Mouse (Mus musculus) hindbrain, embryonic 14.5 days (tissue): ENCODE measurements around the gene Slc25a3. TPM values are rescaled to one million over a fixed set of nuclear protein-coding genes. Genes with fewer than 3 reads are reported as not detected.

Experiments
- ATAC-seq: fragments of 200-750 bp; cut with Nextera tagmentation; 2 replicates; pipeline ENCODE4 v1.8.0; 2017; ENCODE audit warnings: moderate number of reproducible peaks, mild to moderate bottlenecking, moderate TSS enrichment, moderate library complexity; ENCODE audit not compliant: low FRiP score
- DNase-seq: peaks from one replicate; pipeline ENCODE4 v3.0.0-alpha.2; 2015; ENCODE audit warnings: low spot score
- H3K27ac ChIP-seq: fragments of 300-500 bp; sonication (generic); 2 replicates; pipeline ENCODE4 v1.5.1; 2014; ENCODE audit warnings: mild to moderate bottlenecking, moderate library complexity
- H3K27me3 ChIP-seq: fragments of 300-500 bp; sonication (generic); 2 replicates; pipeline ENCODE4 v1.6.1; 2014; ENCODE audit warnings: mild to moderate bottlenecking, low read length, mixed read lengths; ENCODE audit not compliant: control insufficient read depth, insufficient read depth
- H3K36me3 ChIP-seq: fragments of 300-500 bp; sonication (generic); replicated peaks from 2 replicates; pipeline ENCODE4 v1.6.1; 2014; ENCODE audit not compliant: control insufficient read depth, insufficient read depth
- H3K4me1 ChIP-seq: fragments of 300-500 bp; sonication (generic); replicated peaks from 2 replicates; pipeline ENCODE4 v1.6.1; 2014; ENCODE audit warnings: antibody characterized with exemption, low read length, mixed read lengths; ENCODE audit not compliant: control insufficient read depth, insufficient read depth
- H3K4me2 ChIP-seq: fragments of 300-500 bp; sonication (generic); replicated peaks from 2 replicates; pipeline ENCODE4 v1.6.1; 2014; ENCODE audit warnings: mild to moderate bottlenecking, moderate library complexity
- H3K4me3 ChIP-seq: fragments of 300-500 bp; sonication (generic); replicated peaks from 2 replicates; pipeline ENCODE4 v1.5.1; 2014; ENCODE audit warnings: mild to moderate bottlenecking, low read length
- H3K9ac ChIP-seq: fragments of 300-500 bp; sonication (generic); 2 replicates; pipeline ENCODE4 v1.6.1; 2014
- H3K9me3 ChIP-seq: fragments of 300-500 bp; sonication (generic); 2 replicates; pipeline ENCODE4 v1.6.1; 2016; ENCODE audit warnings: low read length; ENCODE audit not compliant: control insufficient read depth
- WGBS: fragments of 180-500 bp; shearing (Covaris S2); extraction: QIAGEN DNeasy Blood & Tissue Kit; methylation state at CpG from one replicate; pipeline ENCODE4 v1.1.7; 2014; 5-methylcytosine and 5-hydroxymethylcytosine counted together
- polyA plus RNA-seq: library from polyadenylated mRNA; unstranded; fragments of >200 nt; fragmentation: Nextera tagmentation; extraction: Ambion mirVana; gene quantifications from 2 replicates; pipeline ENCODE4 v1.2.1, GENCODE M21; 2014

The Slc25a3 gene
- polyA plus RNA-seq, 1 experiment from 2014 or later, result 626 TPM

DNA sequence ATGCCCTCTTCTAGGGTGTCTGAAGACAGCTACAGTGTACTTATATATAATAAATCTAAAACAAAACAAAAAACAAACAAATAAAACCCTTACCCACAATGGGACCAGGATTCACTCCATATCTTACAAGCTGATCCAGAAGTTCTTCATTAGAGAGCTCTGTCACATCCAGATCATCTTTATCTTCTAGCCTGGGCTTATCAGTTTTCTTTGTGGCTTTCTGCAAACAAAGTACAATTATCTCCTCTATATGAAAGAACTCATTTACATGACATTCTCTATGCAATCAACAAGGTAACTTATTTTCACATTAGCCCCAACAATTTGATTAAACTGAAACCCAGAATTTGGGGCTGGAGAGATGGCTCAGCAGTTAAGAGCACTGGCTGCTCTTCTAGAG, 42.0 kb upstream of the Slc25a3 start:
- Histone ChIP-seq H3K27ac (no peak overlapping the region), H3K4me3 (no peak overlapping the region), H3K27me3 (no peaks in the 10 kb centered on the region), H3K4me1 (peaks cover 31% of the 10 kb centered on the region), H3K9me3 (no peaks in the 10 kb centered on the region), H3K4me2 (no peak overlapping the region), H3K36me3 (peaks cover 47% of the 10 kb centered on the region), H3K9ac (no peak overlapping the region)
- DNase-seq (no peak), ATAC-seq (no peak)

DNA sequence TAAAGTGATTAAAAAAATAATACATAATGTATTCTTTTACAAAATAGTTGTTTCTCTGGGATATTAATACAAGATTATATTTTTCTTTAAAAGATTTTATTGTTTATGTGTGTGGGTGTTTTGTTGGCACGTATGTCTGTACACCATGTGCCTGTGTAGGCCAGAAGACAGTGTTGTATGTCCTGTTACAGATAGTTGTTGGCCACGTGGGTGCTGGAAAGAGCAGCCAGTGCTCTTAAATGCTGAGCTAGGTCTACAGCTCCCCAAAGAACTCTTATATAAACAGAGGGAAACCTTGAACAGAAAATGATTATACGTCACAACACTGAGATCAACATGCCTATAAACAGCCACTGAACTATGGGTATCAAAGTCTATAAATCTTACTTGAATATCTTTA, 40.6 kb upstream of the Slc25a3 start:
- 86% methylated on average over 3 of the region's 3 CpGs for WGBS
- no peak for ATAC-seq
- DNase-seq, result no peak
- Histone ChIP-seq H3K4me2 (no peak overlapping the region), H3K9me3 (no peaks in the 10 kb centered on the region), H3K27ac (no peak overlapping the region), H3K36me3 (peaks cover 60% of the 10 kb centered on the region), H3K4me3 (no peak overlapping the region), H3K9ac (no peak overlapping the region), H3K27me3 (no peaks in the 10 kb centered on the region), H3K4me1 (peaks cover 27% of the 10 kb centered on the region)

DNA sequence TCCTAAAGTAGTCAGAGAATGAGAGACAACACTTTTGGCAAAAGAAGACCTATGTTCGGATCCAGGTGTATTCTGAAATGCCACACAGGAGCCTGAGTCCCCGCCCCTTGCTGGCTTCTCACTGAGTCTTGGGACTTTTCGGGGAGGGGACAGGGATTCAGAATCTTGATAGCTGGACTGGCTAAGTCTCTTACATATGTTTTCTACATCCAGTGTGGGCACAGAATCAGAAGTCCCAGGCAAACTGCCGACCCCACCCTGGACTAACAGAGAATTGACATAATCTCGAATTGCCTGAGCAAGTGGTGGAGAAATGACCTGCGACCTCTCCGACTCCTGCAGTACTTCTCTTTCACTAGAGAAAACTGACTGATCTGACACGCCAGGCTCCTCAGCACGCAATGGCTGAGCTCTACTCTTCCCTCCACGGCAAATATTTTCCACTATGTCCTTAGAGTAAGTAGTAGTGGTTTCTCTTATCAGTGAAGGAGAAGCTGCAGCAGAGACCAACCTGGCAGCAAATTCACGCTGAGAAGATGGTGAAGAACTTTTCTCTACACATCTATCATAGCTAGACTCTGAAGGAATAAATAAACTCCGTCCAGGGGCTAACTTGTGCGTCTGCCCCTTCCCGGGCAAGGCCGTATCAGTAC, 38.8 kb upstream of the Slc25a3 start:
- H3K9me3 ChIP-seq, result no peaks in the 10 kb centered on the region
- no peak overlapping the region for H3K9ac ChIP-seq
- DNase-seq (no peak), ATAC-seq (no peak)
- no peak overlapping the region for H3K4me3 ChIP-seq
- peaks cover 8% of the 10 kb centered on the region for H3K4me1 ChIP-seq
- WGBS, result 94% methylated on average over 15 of the region's 15 CpGs
- H3K27ac ChIP-seq, result no peak overlapping the region
- peaks cover 78% of the 10 kb centered on the region for H3K36me3 ChIP-seq
- H3K4me2 ChIP-seq, result no peak overlapping the region
- no peaks in the 10 kb centered on the region for H3K27me3 ChIP-seq

DNA sequence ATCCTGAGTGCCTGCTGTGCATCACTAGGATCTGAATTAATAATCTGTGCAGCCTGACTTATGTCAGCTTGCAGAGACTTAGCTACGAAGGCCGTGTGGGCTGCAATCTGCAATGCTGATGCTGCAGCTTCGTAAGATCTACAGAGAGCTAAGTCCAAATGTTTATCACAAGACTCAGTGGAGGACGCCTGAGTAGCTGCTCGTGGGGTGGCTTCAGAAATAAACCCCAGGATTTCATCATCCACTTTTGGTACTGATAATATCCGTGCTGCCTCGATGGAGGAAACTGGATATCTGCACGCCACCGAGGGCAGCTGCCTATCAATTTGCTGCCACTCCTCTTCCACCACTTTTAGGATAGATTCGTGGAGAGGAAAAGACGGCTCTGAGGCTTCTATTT, 38.2 kb upstream of the Slc25a3 start:
- no peaks in the 10 kb centered on the region for H3K27me3 ChIP-seq
- no peak overlapping the region for H3K4me3 ChIP-seq
- 0 out of 2 replicates have a peak, but pooled peaks cover 3% of the 10 kb centered on the region for H3K4me1 ChIP-seq
- H3K9me3 ChIP-seq, result no peaks in the 10 kb centered on the region
- no peak overlapping the region for H3K4me2 ChIP-seq
- no peak overlapping the region for H3K9ac ChIP-seq
- DNase-seq, result no peak
- WGBS, result 92% methylated on average over 11 of the region's 11 CpGs
- no peak overlapping the region for H3K27ac ChIP-seq
- ATAC-seq, result no peak
- peaks cover 82% of the 10 kb centered on the region for H3K36me3 ChIP-seq

DNA sequence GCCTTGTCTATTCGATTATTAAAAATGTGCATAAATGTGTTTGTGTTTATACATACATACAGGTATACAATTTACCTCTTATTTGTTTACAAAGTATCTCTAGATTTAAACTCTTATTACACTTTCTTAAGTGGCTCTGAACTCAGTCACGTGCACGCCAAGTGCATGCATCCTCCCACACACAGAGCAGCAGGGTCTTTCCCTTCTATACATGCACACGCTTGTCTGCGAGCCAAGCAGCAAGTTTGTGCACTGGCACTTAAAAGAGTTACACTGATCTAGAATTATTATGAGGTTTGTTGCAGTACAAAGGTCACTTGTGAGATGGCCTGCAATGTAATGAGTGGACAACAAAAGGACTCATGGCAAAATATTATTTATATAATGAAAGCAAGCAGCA, 37.1 kb upstream of the Slc25a3 start:
- Histone ChIP-seq H3K27me3 (no peaks in the 10 kb centered on the region), H3K4me1 (no peaks in the 10 kb centered on the region), H3K36me3 (peaks cover 90% of the 10 kb centered on the region), H3K9ac (no peak overlapping the region), H3K27ac (no peak overlapping the region), H3K9me3 (no peaks in the 10 kb centered on the region), H3K4me3 (no peak overlapping the region), H3K4me2 (no peak overlapping the region)
- 95% methylated on average over 5 of the region's 5 CpGs for WGBS
- DNase-seq (no peak), ATAC-seq (no peak)

DNA sequence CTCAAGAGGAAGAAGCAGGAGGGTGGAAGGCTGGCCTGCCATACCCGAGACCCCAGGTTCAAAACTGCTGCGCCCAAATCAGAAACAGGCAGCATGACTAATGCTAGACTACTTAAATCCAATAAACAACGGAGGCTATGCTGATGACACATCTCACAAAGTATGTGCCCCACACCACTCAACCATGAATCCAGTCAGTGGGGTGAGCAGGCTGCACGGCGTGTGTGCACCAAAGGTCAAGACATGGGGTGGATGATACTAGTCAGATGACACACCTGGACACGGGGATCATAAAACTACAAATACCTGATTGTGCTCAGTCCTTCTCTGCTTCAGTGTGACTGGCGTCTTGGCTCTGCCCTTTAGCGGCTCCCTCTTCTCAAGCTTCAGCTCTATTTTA, 34.6 kb upstream of the Slc25a3 start:
- no peak for DNase-seq
- Histone ChIP-seq H3K36me3 (peaks cover 80% of the 10 kb centered on the region), H3K9ac (no peak overlapping the region), H3K4me2 (no peak overlapping the region), H3K4me3 (no peak overlapping the region), H3K9me3 (no peaks in the 10 kb centered on the region), H3K4me1 (no peaks in the 10 kb centered on the region), H3K27me3 (no peaks in the 10 kb centered on the region), H3K27ac (no peak overlapping the region)
- 92% methylated on average over 8 of the region's 8 CpGs for WGBS
- ATAC-seq, result no peak

DNA sequence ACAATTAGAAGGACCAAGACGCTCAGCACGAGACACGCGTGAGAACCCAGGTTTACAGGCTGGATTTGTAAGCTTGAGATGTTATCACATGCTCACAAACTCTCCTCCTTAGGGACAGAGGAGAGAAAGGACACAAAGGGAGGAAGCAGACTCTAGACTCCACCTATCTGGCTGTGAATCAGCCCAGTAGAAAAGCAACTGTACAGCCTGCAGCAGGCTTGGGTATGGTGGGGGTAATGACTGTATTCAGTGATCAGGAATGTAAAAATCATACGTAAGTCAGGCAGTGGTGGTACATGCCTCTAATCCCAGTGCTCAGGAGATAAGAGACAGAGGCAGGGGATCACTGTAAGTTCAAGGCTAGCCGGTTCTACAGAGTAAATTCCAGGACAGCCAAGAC, 32.5 kb upstream of the Slc25a3 start:
- Histone ChIP-seq H3K4me3 (no peak overlapping the region), H3K4me1 (no peaks in the 10 kb centered on the region), H3K27me3 (no peaks in the 10 kb centered on the region), H3K36me3 (peaks cover 77% of the 10 kb centered on the region), H3K4me2 (no peak overlapping the region), H3K9ac (no peak overlapping the region), H3K9me3 (no peaks in the 10 kb centered on the region), H3K27ac (no peak overlapping the region)
- no peak for ATAC-seq
- WGBS, result 89% methylated on average over 6 of the region's 6 CpGs
- no peak for DNase-seq

DNA sequence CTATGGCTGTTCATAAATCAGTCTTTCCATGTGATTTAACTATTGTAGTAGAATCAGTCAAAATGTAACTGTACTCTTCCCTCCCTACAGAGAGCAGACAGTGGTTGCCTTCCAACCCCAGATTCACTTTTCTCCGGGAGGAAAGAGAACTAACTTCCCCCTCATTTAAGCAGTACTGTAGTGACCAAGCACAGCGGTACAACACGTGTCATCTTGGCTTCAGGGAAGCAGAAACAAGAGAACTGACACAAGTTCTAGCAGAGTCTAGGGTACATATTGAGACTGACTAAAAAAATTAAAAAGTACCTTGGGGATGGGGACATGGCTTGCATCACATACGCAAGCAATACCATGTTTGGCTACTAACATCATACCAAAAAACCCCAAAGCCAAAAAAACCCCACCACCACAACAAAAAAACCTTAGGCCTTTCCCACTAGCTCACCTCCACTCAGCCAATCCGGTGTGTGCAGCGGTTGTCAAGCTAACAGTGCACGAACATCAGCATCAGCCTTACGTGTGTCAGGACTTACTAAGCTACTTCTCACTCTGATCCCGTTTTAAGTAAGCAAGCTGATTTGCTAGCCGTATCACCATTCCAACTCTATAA, 30.1 kb upstream of the Slc25a3 start:
- no peaks in the 10 kb centered on the region for H3K9me3 ChIP-seq
- H3K36me3 ChIP-seq, result peaks cover 78% of the 10 kb centered on the region
- 91% methylated on average over 10 of the region's 10 CpGs for WGBS
- no peak overlapping the region for H3K9ac ChIP-seq
- ATAC-seq (no peak), DNase-seq (no peak)
- no peak overlapping the region for H3K4me2 ChIP-seq
- H3K4me3 ChIP-seq, result no peak overlapping the region
- no peak overlapping the region for H3K27ac ChIP-seq
- no peaks in the 10 kb centered on the region for H3K27me3 ChIP-seq
- H3K4me1 ChIP-seq, result no peaks in the 10 kb centered on the region

DNA sequence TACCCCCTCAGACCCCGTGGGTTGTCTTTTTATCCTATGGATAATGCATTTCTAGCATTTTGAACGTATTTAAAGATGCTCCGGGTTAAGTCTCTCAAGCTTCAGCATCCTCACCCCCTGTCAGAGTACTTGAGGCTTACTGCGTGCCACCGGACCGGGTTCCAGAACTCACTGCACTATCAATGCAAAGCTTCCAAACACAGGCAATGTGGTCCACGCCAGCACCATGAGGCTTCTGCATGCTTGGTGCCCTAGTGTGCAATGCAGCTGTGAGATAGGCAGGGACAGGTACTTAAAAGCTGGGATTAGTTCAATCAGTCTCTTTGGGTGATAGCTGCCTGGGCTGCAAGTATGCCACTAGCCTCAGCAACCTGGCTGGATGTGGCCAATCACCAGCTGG, 21.6 kb upstream of the Slc25a3 start:
- H3K27ac ChIP-seq, result no peak overlapping the region
- H3K9me3 ChIP-seq, result no peaks in the 10 kb centered on the region
- 95% methylated on average over 7 of the region's 7 CpGs for WGBS
- DNase-seq, result no peak
- no peak overlapping the region for H3K4me2 ChIP-seq
- H3K4me3 ChIP-seq, result no peak overlapping the region
- H3K36me3 ChIP-seq, result peaks cover 47% of the 10 kb centered on the region
- H3K9ac ChIP-seq, result no peak overlapping the region
- no peaks in the 10 kb centered on the region for H3K4me1 ChIP-seq
- no peak for ATAC-seq
- H3K27me3 ChIP-seq, result no peaks in the 10 kb centered on the region
